Mouse (Mus musculus): ENCODE measurements at regions not wholly inside any gene's neighbourhood (a gene's known extent, or its start where the extent isn't known, plus 50 kb on each side); places are given as distances from the start of the nearest gene placed in this dataset.

GRCm38 (mm10) chr19:15851622-15852021, 95.5 kb downstream of the Psat1 start:
- DNase-seq: no peak

GRCm38 (mm10) chr19:15850722-15851121, 96.4 kb downstream of the Psat1 start:
- DNase-seq: no peak

- DNase-seq: no peak
These were observed 97.9 kb downstream of the Psat1 start for GRCm38 (mm10) chr19:15849235-15849634.

GRCm38 (mm10) chr19:15838327-15838726, 108.8 kb downstream of the Psat1 start:
- no peak for DNase-seq

- no peak for DNase-seq
These were observed 109.4 kb downstream of the Psat1 start for GRCm38 (mm10) chr19:15837715-15838175.

- DNase-seq: no peak
These were observed 110.0 kb downstream of the Psat1 start for GRCm38 (mm10) chr19:15836956-15837714.

GRCm38 (mm10) chr19:15836201-15836955, 110.8 kb downstream of the Psat1 start:
- no peak for DNase-seq

- no peak for DNase-seq
These were observed 116.8 kb downstream of the Psat1 start for GRCm38 (mm10) chr19:15830385-15830784.

- peak; percentile 30 to 50 for DNase-seq
These were observed 118.0 kb downstream of the Psat1 start for GRCm38 (mm10) chr19:15829158-15829557.

- DNase-seq: no peak
These were observed 119.0 kb downstream of the Psat1 start for GRCm38 (mm10) chr19:15827990-15828705.

- DNase-seq: no peak
These were observed 119.8 kb downstream of the Psat1 start for GRCm38 (mm10) chr19:15827120-15827989.

- no peak for DNase-seq
These were observed 123.3 kb downstream of the Psat1 start for GRCm38 (mm10) chr19:15823688-15824371.

- DNase-seq: no peak
These were observed 127.1 kb downstream of the Psat1 start for GRCm38 (mm10) chr19:15820020-15820419.

GRCm38 (mm10) chr19:15815166-15815565, 132.0 kb downstream of the Psat1 start:
- DNase-seq: no peak

GRCm38 (mm10) chr19:15809008-15809407, 138.1 kb downstream of the Psat1 start:
- DNase-seq: no peak

GRCm38 (mm10) chr19:15807681-15808080, 139.5 kb downstream of the Psat1 start:
- DNase-seq: no peak

- DNase-seq: no peak
These were observed 143.8 kb downstream of the Psat1 start for GRCm38 (mm10) chr19:15803131-15803889.

GRCm38 (mm10) chr19:15802641-15803040, 144.5 kb downstream of the Psat1 start:
- DNase-seq: no peak

GRCm38 (mm10) chr19:15801811-15802486, 145.2 kb downstream of the Psat1 start:
- DNase-seq: peak; percentile 38 to 53

Data from spleen, adult 18-20 months (tissue).